Mouse (Mus musculus) hindbrain, embryonic 14.5 days (tissue): ENCODE data around the gene 6330403K07Rik. TPM values are rescaled to one million over a fixed set of nuclear protein-coding genes. Genes with fewer than 3 reads are reported as not detected.
A peak's percentile ranks its signal among the peaks of the same experiment; 100 is the strongest.

Source experiments
- ATAC-seq: fragments of 200-750 bp; cut with Nextera tagmentation; 2 replicates; pipeline ENCODE4 v1.8.0; 2017; ENCODE audit warnings: moderate number of reproducible peaks, mild to moderate bottlenecking, moderate TSS enrichment, moderate library complexity; ENCODE audit not compliant: low FRiP score
- DNase-seq: peaks from one replicate; pipeline ENCODE4 v3.0.0-alpha.2; 2015; ENCODE audit warnings: low spot score
- H3K27ac ChIP-seq: fragments of 300-500 bp; sonication (generic); 2 replicates; pipeline ENCODE4 v1.5.1; 2014; ENCODE audit warnings: mild to moderate bottlenecking, moderate library complexity
- H3K27me3 ChIP-seq: fragments of 300-500 bp; sonication (generic); 2 replicates; pipeline ENCODE4 v1.6.1; 2014; ENCODE audit warnings: mild to moderate bottlenecking, low read length, mixed read lengths; ENCODE audit not compliant: control insufficient read depth, insufficient read depth
- H3K36me3 ChIP-seq: fragments of 300-500 bp; sonication (generic); replicated peaks from 2 replicates; pipeline ENCODE4 v1.6.1; 2014; ENCODE audit not compliant: control insufficient read depth, insufficient read depth
- H3K4me1 ChIP-seq: fragments of 300-500 bp; sonication (generic); replicated peaks from 2 replicates; pipeline ENCODE4 v1.6.1; 2014; ENCODE audit warnings: antibody characterized with exemption, low read length, mixed read lengths; ENCODE audit not compliant: control insufficient read depth, insufficient read depth
- H3K4me2 ChIP-seq: fragments of 300-500 bp; sonication (generic); replicated peaks from 2 replicates; pipeline ENCODE4 v1.6.1; 2014; ENCODE audit warnings: mild to moderate bottlenecking, moderate library complexity
- H3K4me3 ChIP-seq: fragments of 300-500 bp; sonication (generic); replicated peaks from 2 replicates; pipeline ENCODE4 v1.5.1; 2014; ENCODE audit warnings: mild to moderate bottlenecking, low read length
- H3K9ac ChIP-seq: fragments of 300-500 bp; sonication (generic); 2 replicates; pipeline ENCODE4 v1.6.1; 2014
- H3K9me3 ChIP-seq: fragments of 300-500 bp; sonication (generic); 2 replicates; pipeline ENCODE4 v1.6.1; 2016; ENCODE audit warnings: low read length; ENCODE audit not compliant: control insufficient read depth
- WGBS: fragments of 180-500 bp; shearing (Covaris S2); extraction: QIAGEN DNeasy Blood & Tissue Kit; methylation state at CpG from one replicate; pipeline ENCODE4 v1.1.7; 2014; 5-methylcytosine and 5-hydroxymethylcytosine counted together
- polyA plus RNA-seq: library from polyadenylated mRNA; unstranded; fragments of >200 nt; fragmentation: Nextera tagmentation; extraction: Ambion mirVana; gene quantifications from 2 replicates; pipeline ENCODE4 v1.2.1, GENCODE M21; 2014

Gene 6330403K07Rik
- polyA plus RNA-seq, 1 experiment from 2014 or later: 315 TPM

DNA sequence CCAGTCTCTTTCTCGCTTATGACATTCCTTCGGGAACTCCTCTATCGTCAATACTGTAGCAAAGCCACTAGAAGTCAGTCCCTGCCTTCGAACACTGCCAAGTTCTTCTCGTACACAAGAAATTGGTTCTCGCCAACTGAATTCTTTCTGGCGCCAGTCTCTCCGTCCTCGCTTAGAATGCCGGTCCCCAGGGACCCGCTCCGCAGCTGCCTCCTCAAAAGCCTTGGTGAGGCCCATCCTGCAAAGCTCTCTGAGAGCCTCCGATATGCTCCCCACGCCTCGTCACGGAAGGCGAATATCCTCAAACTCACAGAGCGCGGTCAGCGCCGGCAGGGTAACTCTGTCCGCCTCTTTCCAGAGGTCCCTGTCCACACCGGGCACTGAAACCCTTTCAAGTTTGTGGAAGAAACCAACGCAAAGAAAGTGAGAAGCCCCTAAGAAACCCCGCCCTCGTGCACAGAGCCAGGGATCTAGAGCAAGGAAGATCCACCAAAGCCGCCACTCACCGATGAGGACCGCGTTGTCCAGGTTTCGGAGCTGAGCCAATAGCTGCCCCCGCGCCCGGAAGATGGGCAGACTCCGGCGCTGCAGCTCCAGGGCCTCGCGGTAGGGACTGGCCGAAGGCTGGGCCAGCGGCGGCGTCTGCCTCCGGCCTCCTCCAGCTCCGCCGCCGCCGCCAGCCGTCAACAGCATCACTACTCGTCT, 29.6 kb downstream of the 6330403K07Rik start:
- H3K4me2 ChIP-seq: peak overlapping the region; percentile 91
- H3K9ac ChIP-seq: peak overlapping the region; percentile 72
- no peaks in the 10 kb centered on the region for H3K27me3 ChIP-seq
- peak overlapping the region; percentile 33 for H3K27ac ChIP-seq
- H3K36me3 ChIP-seq: peaks cover 39% of the 10 kb centered on the region
- peak; percentile 82 for ATAC-seq
- DNase-seq: peak; percentile 32
- peaks cover 18% of the 10 kb centered on the region for H3K4me1 ChIP-seq
- under 1% methylated on average over 46 of the region's 49 CpGs for WGBS
- peak overlapping the region; percentile 75 for H3K4me3 ChIP-seq
- H3K9me3 ChIP-seq: no peaks in the 10 kb centered on the region

DNA sequence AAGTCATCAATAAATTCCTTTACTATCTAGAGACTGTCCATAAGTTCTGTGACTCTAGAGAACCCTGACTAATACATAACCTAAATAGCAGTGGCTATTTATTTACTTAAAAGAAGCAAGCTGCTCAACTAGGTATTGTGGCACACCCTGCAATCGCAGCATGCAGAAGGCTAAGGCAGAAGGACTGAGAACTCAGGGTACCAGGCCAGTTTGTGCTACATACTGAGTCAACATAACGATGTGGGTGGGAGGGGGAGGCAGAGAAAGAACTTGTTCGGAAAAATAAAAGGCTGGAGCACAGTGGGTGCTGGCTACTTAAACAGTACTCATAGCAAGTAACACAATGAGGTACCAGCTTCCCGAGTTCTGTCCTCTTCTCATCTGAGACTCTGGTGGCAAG, 32.1 kb downstream of the 6330403K07Rik start:
- peaks cover 48% of the 10 kb centered on the region for H3K36me3 ChIP-seq
- WGBS: 88% methylated on average over 4 of the region's 4 CpGs

GRCm38 (mm10) chr11:70982557-70983228, 50.6 kb downstream of the 6330403K07Rik start, which contains the start of gene C1qbp:
TSS of gene C1qbp (minus strand) at chr11:70983026.
- no peaks in the 10 kb centered on the region for H3K27me3 ChIP-seq
- 1% methylated on average over 60 of the region's 64 CpGs for WGBS
- peaks cover 74% of the 10 kb centered on the region for H3K36me3 ChIP-seq
- H3K9me3 ChIP-seq: no peaks in the 10 kb centered on the region
- peak; percentile 91 for DNase-seq
- peak within 1 kb of the TSS; percentile 12 for H3K27ac ChIP-seq
- peaks cover 9% of the 10 kb centered on the region for H3K4me1 ChIP-seq
- peak within 1 kb of the TSS; percentile 85 for H3K9ac ChIP-seq
- H3K4me2 ChIP-seq: peak within 1 kb of the TSS; percentile 79
- peak within 1 kb of the TSS; percentile 99 for H3K4me3 ChIP-seq
- peak; percentile 94 for ATAC-seq

More for the DNA sequence above, 32.1 kb downstream of the 6330403K07Rik start:
- Histone ChIP-seq H3K9ac (no peak overlapping the region), H3K4me2 (no peak overlapping the region), H3K4me3 (no peak overlapping the region), H3K9me3 (no peaks in the 10 kb centered on the region), H3K27ac (no peak overlapping the region), H3K27me3 (no peaks in the 10 kb centered on the region), H3K4me1 (peaks cover 18% of the 10 kb centered on the region)
- DNase-seq (no peak), ATAC-seq (no peak)

DNA sequence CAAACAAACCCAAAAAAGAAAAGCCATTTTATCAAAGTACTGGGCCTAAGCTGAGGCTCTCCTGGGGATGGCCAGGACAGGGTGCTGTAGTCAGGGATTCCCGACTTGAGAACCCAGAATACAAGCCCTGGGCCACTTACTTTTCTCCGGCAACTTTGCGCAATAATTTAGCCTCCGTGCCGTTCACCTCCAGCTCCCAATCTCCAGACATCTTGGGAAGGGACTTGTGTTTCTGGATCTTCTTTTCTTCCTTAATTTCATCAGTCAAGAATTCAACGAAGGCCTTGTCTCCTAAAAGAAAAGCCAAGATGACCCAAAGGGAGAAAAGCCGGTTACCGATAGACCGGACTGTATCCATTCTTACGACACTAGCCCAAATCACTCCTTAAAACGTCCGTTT, 51.3 kb downstream of the 6330403K07Rik start:
- ATAC-seq: no peak
- no peak overlapping the region for H3K27ac ChIP-seq
- 8% methylated on average over 12 of the region's 12 CpGs for WGBS

More for the DNA sequence above, 51.3 kb downstream of the 6330403K07Rik start:
- peak overlapping the region; percentile 79 for H3K4me2 ChIP-seq
- DNase-seq: no peak
- peak overlapping the region; percentile 85 for H3K9ac ChIP-seq
- H3K4me1 ChIP-seq: peaks cover 9% of the 10 kb centered on the region
- no peaks in the 10 kb centered on the region for H3K9me3 ChIP-seq
- no peaks in the 10 kb centered on the region for H3K27me3 ChIP-seq
- peaks cover 74% of the 10 kb centered on the region for H3K36me3 ChIP-seq
- peak overlapping the region; percentile 99 for H3K4me3 ChIP-seq

Other genes with a start within 250 kb of the 6330403K07Rik start
- gene Scimp, start 220.9 kb downstream of the 6330403K07Rik start, polyA plus RNA-seq: not detected in 2 replicates
- 77.5 and 86.4 TPM in 2 replicates for gene Rabep1, start 188.7 kb downstream of the 6330403K07Rik start, polyA plus RNA-seq
- 117 and 119 TPM in 2 replicates for gene Nup88, start 63.5 kb downstream of the 6330403K07Rik start, polyA plus RNA-seq
- gene Rpain, start 63.3 kb downstream of the 6330403K07Rik start, polyA plus RNA-seq: 65.7 and 67.8 TPM in 2 replicates
- 171 and 174 TPM in 2 replicates for gene C1qbp, start 50.5 kb downstream of the 6330403K07Rik start, polyA plus RNA-seq
- gene Dhx33, start 29.1 kb downstream of the 6330403K07Rik start, polyA plus RNA-seq: 15.7 and 16.5 TPM in 2 replicates
- gene Mis12, start 13.9 kb downstream of the 6330403K07Rik start, polyA plus RNA-seq: 24.3 and 31.6 TPM in 2 replicates
- gene Derl2, start 13.7 kb downstream of the 6330403K07Rik start, polyA plus RNA-seq: 30.2 and 37.1 TPM in 2 replicates
- gene Nlrp1a, start 111.2 kb upstream of the 6330403K07Rik start, polyA plus RNA-seq: 0.07 TPM in 2 replicates
- not detected in 2 replicates for gene Nlrp1b, start 197.2 kb upstream of the 6330403K07Rik start, polyA plus RNA-seq